Mouse (Mus musculus): ENCODE data around the gene Tnfrsf11a.
"Not testable (repeated sequence)": the region's sequence is repeated elsewhere in the genome, so short reads cannot be mapped to it uniquely, and the experiment has no call there.

The Tnfrsf11a gene

DNA sequence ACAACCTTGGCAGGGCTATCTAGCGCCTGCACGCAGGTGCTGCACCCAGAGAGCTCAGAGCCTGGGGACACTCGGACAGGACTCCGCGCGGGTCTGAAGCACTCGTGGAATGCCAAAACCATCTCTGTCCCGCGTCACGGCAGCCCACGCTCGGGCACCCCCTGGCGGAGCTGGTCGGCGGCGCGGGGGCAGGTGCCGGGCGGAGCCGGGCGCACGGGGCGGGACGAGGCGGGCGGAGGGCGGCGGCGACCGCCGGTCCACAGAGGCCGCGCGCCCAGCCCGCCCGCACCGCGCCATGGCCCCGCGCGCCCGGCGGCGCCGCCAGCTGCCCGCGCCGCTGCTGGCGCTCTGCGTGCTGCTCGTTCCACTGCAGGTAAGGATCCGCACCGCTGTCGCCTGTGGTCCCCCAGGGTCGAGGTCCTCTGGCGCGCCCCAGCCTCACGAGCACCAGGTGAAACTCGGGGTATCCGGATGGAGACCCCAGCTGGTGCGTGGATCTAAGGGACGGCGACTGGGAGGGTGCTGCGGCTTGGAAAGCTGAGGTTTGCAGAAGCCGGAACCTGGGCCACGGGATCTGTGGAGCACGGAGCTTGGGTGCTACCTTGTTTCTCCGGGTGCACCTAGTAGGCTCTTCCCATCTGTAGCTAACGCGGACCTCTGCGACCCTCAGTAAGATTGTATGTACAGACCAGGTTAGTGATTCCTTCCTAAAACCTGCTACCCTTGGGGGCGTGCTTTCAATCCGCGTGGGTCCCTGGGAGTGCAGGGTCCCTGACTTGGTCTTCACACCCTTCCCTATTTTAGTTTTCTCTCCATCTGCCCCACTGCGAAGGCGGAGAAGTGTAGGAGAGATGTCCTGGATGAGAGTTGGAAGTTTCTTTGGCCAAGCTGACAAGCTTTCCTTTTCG lies at the start of gene Tnfrsf11a:
Tnfrsf11a (plus strand) TSS at position 262 of the 908 bp plus-strand sequence.
- DNase-seq (ENCODE audit: low spot score), result no peak

DNA sequence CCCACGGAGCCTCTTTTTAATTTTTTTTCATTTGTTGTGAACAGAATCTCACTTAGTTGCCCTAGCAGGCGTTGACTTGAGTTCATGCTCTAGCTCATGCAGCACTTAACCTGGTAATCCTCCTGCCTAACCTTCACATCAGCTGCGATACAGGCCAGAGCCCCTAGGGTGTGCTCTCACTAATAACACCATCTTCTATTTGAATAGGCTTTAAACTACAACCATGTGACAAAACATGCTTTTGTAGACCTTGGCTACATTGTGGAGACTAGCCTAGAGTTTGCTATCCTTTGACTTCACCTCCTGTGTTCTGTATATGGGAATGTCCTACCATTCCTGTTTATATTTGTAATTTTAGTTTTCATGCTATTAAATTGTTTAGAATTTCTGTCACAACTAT lies 45.2 kb upstream of the Tnfrsf11a start:
- no peak for DNase-seq (ENCODE audit: low spot score)

DNA sequence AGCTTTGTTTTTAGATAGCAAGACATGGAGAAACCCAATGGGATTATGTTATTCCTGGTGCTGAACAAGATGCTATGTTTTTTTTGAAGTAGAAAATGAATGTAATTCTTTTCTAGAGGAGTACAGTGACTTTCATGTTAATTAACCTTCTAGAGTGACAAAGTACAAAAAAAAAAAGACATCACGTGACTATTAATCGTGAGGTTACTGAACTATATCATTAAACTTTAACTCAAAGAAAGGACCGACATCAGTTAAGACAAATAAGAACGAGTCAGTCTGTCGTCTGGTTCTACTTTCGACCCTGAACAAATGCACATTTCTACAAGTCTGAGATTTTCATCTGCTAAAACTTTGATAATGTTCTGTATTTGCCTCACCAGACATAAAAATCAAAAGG lies 42.2 kb upstream of the Tnfrsf11a start:
- no peak for DNase-seq (ENCODE audit: low spot score)

DNA sequence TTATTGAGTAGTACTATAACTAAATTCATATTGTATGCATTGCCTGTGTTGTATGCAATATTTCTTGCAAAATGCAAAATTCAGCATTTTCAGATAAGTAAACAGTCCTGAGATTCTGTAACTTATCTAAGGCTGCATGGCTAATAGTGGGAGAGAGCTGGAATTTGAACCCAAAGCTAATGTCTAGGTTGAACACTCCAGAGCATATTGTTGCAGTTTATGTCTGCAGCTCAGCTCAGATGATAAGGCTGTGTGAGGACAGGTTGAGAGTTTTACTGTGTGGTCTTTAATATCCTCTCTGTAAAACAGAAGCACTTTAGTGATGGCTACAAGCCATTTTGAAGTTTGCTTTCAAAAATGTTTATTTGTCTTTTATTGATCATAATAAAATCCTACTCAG lies 41.0 kb upstream of the Tnfrsf11a start:
- no peak for DNase-seq (ENCODE audit: low spot score)

DNA sequence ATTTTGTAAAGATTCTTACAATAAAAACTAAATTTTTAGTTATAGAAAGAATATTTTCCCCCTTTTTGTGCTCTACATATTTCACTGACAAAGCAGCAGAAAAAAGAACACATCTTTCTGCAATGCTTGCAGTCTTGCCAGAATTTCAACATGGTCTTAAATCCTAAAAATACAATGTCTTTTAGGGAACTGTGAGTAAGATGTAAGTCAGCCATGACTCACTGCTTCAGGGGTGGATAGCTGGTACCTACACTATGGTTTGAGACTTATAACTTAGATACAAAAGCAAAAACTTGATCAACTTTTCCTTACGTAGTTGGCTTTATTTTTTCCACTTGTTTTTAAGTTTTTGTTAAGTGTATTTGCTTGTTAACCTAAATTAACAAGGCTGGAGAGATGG lies 38.0 kb upstream of the Tnfrsf11a start:
- DNase-seq (ENCODE audit: low spot score), result peak; percentile 21

DNA sequence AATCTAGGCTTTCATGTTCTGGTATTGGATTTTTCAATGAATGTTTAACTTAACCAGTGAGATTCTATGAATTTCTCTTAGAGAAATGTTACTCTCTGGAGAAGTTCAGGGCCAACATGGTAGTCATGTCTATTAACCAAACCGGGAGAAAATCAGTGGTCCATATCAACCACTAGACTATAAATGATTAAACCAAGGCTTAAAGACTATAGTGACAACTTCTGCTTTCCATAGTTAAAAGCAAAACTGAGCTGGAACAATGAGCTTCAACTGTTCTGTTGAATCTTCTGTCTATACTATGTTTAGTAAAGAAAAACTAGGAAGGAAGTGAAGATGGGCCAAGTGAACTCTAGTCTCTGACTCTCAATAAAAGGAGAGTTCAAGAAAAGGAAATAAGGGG lies 34.1 kb upstream of the Tnfrsf11a start:
- no peak for DNase-seq (ENCODE audit: low spot score)

DNA sequence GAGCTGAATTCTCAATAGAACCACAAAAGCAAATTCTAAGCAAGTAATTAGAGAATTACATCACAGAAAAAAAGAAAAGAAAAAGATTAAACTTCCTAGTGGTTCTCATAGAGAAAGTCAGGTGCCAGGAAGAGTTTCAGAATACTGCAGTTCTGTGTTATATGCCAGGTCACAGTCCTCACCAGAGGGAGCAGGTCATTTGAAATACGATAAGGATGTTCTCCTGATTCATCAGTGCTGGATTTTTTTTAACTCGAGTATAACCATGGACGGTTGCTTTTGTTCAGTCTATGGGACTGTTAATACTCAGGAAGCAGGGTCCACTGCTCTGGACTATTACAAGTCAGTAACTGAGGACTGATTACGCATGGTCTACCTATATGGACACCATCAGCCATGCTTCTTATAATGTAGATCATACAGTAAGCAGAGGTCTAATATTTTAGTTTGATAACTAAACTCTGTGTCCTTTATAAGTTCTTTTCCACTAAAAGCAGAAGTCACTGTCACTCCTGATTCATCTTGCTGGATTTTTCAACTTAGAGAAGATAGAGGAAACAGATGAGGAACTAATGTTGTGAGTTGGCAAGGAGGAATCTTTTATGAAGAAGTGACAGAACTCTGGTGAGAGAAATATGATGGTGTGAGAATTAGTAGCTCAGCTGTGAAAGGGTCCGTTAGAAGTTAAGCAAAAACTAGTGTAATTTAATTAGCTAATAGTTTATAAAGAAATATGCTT lies 33.5 kb upstream of the Tnfrsf11a start:
- no peak for DNase-seq (ENCODE audit: low spot score)

DNA sequence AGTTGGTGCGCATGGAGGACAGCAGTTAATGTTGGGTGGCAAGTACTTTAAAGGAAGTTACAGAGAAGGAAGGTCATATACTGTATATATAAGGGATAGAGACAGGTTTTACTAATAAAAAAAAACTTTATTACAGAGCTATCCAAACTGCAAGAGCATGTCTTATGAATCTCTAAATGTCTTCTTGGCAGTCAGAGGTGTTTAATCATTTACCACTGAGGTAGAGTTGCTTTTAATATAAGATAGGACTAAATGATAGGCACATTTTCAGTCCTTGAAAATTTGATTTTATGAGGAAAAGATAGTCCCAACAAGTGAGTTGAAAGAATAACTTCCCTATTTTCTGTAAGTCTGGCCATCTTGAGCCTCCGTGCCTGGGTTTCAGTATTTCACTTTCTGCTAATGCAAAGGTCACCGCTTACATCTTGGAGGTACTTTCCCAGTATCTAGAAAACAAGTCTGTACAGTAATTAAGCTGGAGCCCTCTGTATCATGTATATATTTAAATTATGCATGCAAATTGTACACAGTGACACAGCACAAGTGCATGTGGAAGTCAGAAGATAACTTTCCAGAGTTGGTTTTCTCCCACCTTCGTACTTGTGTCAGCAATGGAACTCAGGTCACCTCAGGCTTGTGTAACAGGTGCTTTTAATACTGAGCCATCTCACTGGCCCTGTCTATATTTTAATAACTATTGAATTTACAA lies 32.3 kb upstream of the Tnfrsf11a start:
- no peak for DNase-seq (ENCODE audit: low spot score)

DNA sequence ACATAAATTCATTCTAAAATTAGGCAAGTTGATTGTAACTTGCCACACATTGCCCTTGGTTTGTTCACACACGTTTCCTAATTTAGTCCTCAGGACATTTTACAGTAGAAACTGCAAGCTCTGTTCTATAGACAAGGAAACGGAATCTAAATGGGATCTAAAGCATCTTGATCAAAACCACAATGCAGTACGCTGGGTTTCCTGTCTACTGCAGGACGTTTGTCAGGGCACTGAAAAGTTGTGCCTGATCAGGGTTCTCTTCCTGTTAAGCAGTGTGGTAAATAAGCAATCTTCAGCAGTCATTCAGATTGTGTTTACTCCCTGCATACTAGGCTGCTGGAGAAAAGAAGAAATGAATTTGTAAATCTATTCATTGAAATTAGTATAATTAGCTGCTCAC lies 28.3 kb upstream of the Tnfrsf11a start:
- DNase-seq (ENCODE audit: low spot score), result no peak

DNA sequence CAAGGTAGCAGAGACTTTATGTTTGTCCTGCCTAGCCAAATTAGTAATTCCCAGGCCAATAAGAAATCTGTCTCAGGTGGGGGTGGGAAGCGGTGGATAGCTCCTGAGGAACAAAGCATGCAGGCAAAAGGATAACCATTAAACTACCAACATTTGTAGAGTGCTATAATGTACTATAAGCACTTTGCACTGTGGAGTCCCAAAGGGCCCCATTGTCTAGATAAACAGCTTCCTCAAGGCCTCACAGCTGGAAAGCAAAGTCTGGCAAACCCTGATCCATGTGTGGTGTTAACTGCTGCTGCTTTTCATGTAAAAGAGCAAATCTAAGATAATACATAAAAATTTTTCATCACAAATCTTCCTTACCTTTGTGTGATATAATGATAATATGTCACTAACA lies 27.6 kb upstream of the Tnfrsf11a start:
- no peak for DNase-seq (ENCODE audit: low spot score)

DNA sequence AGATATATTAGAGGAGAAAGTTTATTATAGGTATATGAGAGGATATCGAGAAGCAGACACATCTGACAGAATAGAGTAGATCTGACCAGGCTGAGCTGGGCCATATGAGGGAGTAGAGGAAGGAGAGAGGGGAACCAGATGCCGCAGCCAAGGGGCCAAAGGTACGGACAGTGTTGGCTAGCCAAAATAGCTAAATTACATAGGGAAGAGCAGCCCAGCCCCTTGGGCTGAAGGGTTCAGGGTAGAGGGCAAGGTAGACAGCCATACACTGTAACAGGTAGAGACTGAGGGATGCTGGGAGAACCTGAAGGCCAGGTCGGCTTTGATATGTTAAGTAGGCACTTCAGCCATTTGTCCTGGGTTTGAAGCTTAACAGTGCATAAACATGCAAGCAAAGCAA lies 21.7 kb upstream of the Tnfrsf11a start:
- no peak for DNase-seq (ENCODE audit: low spot score)

DNA sequence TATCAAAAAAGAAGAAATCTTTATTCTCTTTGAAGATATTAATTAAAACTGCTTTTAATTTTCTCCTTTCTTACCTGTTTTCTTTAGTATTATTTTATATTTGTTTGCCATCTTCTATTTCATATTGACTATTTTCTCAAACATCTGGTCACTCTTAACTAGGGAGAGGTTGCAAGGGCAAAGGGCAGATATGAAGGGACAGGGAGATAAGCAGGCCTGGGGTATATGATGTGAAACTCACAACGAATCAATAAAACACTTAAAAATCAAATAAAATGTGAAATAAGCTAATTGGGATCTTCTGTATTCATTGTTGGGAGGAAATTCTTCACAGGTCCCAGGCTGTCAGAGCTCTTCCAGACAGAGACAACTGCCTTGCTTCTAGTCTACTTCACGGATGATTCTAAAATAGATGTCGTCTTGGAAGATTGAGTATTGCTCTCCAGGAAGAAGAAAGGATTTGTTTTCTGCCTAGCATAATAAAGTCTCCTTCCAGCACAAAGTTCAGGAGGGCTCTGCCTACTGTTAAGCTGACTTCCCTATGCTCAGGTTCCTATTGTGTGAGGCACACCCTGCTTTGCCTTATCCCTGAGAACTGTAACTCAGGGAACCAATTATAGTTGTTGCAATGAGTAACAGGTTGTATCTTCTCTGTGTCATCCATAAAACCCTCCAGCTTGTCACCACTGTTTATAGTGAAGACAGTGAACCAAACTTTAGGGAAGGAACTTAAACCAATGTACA lies 20.9 kb upstream of the Tnfrsf11a start:
- DNase-seq (ENCODE audit: low spot score), result no peak

DNA sequence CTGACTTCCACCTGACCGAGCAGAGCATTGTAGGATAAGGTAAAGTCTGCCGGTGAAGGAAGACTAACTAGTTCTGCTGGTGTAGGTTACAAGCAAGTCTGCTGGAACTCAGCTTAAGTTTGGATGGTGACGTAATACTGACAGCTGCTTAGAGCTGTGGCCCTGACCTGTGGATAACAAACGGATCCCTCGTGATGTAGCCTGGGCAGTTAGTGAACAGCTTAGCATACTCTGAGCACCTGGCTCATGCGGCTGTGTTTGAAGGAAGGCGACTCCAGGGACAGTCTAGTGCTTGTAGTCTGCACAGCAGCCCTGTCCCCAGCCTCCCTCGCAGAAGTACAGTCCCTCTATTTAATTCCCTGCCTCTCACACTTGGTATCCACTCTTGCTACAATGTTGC lies 14.9 kb upstream of the Tnfrsf11a start:
- no peak for DNase-seq (ENCODE audit: low spot score)

DNA sequence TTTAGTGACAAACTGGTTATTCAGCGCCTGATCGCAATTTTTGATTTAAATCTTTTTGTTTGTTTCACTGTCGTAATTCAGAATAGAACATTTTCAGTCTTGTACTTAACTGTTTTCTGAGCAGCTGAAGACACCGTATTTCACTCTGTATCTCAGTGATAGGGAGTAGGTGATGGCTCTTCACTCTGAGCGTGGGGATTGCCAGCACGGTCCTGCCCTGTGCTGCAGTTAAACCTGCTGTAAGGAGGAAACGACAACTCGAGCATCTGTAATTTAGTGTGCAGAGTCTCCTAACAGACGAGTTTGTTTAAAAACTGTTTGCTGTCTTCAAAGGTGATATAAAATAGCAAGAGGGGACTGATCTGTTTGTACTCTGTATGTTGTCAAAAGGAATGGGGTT lies 14.4 kb upstream of the Tnfrsf11a start:
- DNase-seq (ENCODE audit: low spot score), result not testable (repeated sequence)

DNA sequence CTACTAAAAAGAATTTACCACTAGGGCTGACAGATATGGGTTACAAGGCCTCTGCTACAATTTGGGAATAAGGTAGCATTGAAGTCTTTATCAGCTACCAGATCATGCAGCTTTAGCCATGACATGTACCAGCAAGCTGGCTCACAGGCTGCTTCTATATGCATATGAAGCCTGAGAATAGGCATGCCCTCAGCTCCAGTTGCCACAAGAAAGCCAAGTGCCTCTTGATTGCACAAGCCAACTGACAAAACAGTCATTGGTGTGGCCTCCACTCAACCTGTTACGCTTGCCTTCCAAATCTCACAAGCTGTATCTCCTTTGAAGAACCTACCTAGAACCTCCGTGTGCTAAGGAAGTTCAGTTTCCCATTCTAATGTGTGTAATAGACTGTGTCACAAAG lies 12.1 kb upstream of the Tnfrsf11a start:
- DNase-seq (ENCODE audit: low spot score), result no peak

DNA sequence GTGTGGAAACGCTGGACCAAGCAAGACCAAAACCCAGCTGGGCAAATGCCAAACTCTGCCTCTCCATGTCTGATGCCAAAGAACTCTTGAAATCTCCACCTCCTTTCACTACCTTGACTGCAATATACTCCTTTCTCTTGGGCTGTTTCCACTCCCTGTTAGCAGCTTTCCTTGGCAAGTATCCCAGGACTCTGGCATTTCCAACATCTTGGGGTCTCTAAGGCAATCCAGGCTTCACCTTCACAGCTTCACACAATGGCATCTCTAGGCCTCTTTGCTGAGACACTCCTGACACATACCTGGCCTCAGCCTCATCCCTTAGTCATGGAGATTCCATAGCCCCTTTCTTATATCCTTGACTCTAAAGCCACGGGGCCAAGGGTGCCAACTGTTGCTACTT lies 9.8 kb upstream of the Tnfrsf11a start:
- DNase-seq (ENCODE audit: low spot score), result no peak

DNA sequence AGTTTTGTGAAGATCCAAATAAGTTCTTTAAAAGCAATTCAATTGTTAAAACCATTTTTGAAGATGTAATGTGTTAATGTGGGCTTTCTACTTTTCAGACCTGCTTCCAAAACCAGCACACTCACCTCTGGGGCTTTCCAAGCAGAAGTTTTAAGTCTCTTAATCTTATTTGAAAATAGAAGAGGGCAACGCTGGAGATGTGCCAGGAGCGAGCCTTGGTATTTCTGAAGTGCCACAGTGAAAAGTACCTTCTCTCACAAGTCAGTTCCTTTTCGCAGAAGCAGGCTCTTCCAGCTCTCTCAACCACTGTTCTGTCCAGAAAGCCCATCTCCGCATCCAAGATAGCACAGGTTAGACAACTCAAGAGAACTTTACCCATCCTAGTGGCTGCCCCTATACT lies 4.1 kb upstream of the Tnfrsf11a start:
- no peak for DNase-seq (ENCODE audit: low spot score)

DNA sequence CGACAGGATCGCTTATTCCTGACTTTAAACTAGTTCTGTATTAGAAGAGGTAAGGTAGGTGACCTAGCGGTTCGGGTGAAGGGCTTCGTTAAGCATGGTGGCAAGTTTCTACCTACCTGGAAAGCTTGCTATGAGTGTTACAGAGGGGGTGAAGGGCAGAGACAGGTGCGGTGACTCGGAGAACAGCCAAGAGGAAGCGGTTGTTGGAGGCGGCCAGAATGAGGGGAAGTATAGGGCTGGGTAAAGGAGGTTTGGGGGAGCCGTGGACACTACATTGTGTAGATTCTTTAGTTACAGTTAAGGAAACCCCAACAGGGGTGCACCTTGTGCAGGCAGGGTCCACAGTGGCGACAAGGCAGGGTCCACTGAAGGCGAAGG lies 450 bp upstream of the Tnfrsf11a start:
- DNase-seq (ENCODE audit: low spot score), result no peak

DNA sequence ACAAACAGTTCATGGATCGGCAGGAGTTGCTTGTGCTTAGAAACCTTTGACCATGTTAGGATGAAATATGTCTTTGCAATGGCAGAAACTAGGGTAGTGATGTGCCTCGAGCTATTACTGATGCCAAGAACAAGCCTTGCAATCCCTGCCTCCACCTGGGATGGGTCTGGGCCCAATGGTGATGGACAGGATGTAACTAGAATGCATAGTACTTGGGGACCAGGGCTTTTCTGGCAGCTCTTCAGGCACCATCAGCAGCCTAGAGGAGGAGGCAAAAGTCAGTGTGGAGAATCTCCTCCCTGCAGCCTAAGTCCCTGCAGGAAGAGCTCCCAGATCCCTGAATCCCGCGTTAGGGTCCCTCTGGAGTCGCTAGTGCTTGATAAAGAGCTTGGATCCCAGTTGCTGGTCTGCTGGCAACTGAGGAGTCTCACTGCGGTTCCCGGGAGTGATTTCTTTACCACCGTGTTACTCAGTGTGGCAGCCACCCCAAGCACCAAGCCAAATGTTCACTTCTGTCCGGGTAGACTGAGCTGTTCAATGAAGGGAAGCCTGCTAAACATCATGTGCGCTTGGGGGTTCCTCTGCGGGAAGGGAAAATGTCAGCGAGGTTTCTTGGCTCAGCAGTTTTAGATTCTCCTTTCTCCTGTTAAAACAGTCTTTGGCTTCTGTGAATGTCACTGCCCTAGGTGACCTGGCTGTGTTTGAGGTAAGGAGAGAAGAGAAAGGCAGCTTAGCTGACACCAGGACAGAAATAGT lies 1.1 kb downstream of the Tnfrsf11a start:
- DNase-seq (ENCODE audit: low spot score), result no peak

DNA sequence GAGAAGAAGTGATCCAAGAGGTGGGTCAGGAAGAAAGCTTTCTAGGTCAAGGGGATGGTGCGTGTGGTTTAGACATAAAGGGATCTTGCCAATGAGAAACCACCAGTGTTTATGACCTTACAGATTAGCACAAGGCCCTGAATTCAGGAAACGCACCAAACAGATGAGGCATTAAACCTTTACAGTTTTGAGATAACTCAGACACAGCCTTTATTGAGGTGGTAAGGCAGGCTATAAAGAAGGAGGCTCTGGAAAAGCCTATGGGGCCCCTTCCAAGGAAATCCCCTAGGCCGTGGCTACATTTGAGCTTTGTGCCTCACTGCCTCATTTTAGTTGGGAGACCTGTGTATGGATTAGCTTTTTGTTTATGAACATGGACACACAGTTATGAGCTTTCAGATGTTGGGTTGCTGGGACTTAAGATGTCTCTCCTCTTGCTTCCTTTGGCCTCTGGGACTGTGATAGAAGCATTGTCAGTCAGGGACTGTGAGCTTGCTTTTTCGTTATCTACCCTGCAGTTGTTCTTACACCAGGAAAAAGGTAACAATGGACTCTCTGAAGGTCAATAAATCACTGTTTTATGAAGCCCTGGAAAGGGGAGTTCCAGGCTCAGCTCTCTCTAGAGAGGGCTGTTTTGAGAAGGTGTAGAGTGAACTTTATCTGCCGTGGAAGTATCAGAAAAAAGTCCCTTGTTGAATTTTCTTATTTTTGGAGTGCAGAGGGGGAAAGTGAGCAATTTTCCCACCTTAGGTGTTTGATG lies 3.9 kb downstream of the Tnfrsf11a start:
- DNase-seq (ENCODE audit: low spot score), result no peak

DNA sequence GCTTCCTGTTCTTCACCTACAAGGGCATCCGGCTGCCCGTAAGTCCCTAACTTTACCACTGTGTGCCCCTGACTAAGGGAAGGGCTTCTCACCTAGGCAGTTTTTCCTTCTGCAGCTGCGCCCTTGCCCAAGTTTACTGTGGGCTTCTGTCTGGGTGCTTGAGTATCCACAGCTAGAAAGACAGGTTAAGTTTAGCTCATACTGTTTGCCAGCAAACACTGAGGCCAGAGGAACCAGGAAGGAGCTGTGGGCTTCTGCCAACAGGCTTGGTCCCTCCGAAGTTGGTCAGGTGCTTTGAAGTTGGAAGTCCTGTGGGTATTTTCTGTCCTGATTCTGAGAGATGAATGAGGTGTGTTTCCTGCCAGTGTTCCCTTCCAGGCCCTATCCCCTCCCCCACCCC lies 4.6 kb downstream of the Tnfrsf11a start:
- DNase-seq (ENCODE audit: low spot score), result no peak
